Mouse (Mus musculus): ENCODE results near the gene B3galt5. TPM values are rescaled to one million over a fixed set of nuclear protein-coding genes. Genes with fewer than 3 reads are reported as not detected.

Gene B3galt5
- not detected for polyA plus RNA-seq (2014; fragmentation: Illumina TruSeq; extraction: RNeasy Lipid Tissue Mini Kit (QIAGEN cat#74804); ENCODE audit: low read depth, low replicate concordance)

GRCm38 (mm10) chr16:96235366-96235970, at the start of gene B3galt5:
B3galt5 (plus strand) TSS chr16:96235801.

GRCm38 (mm10) chr16:96191531-96192506, 43.8 kb upstream of the B3galt5 start, which contains the start of gene Lca5l:
Lca5l (minus strand) TSS chr16:96192271.

GRCm38 (mm10) chr16:96199913-96200701, 35.5 kb upstream of the B3galt5 start, which contains the start of gene Sh3bgr:
Sh3bgr (plus strand) TSS chr16:96200450.

Other genes with a start within 250 kb of the B3galt5 start
- 32.6 TPM for gene Psmg1, start 244.8 kb upstream of the B3galt5 start, polyA plus RNA-seq (2014; fragmentation: Illumina TruSeq; extraction: RNeasy Lipid Tissue Mini Kit (QIAGEN cat#74804); ENCODE audit: low read depth, low replicate concordance)
- 56.0 TPM for gene Brwd1, start 153.3 kb upstream of the B3galt5 start, polyA plus RNA-seq (2014; fragmentation: Illumina TruSeq; extraction: RNeasy Lipid Tissue Mini Kit (QIAGEN cat#74804); ENCODE audit: low read depth, low replicate concordance)
- 52.2 TPM for gene Hmgn1, start 108.1 kb upstream of the B3galt5 start, polyA plus RNA-seq (2014; fragmentation: Illumina TruSeq; extraction: RNeasy Lipid Tissue Mini Kit (QIAGEN cat#74804); ENCODE audit: low read depth, low replicate concordance)
- 12.5 TPM for gene Wrb, start 90.4 kb upstream of the B3galt5 start, polyA plus RNA-seq (2014; fragmentation: Illumina TruSeq; extraction: RNeasy Lipid Tissue Mini Kit (QIAGEN cat#74804); ENCODE audit: low read depth, low replicate concordance)
- 0.52 TPM for gene Lca5l, start 43.5 kb upstream of the B3galt5 start, polyA plus RNA-seq (2014; fragmentation: Illumina TruSeq; extraction: RNeasy Lipid Tissue Mini Kit (QIAGEN cat#74804); ENCODE audit: low read depth, low replicate concordance)
- 324 TPM for gene Sh3bgr, start 35.4 kb upstream of the B3galt5 start, polyA plus RNA-seq (2014; fragmentation: Illumina TruSeq; extraction: RNeasy Lipid Tissue Mini Kit (QIAGEN cat#74804); ENCODE audit: low read depth, low replicate concordance)
- gene Itgb2l, start 207.8 kb downstream of the B3galt5 start, polyA plus RNA-seq (2014; fragmentation: Illumina TruSeq; extraction: RNeasy Lipid Tissue Mini Kit (QIAGEN cat#74804); ENCODE audit: low read depth, low replicate concordance) = not detected
- gene Pcp4, start 231.8 kb downstream of the B3galt5 start, polyA plus RNA-seq (2014; fragmentation: Illumina TruSeq; extraction: RNeasy Lipid Tissue Mini Kit (QIAGEN cat#74804); ENCODE audit: low read depth, low replicate concordance) = 2.6 TPM

All from heart, adult 10 weeks (tissue).